Mouse (Mus musculus): Measurements from ENCODE around the gene As3mt. TPM values are rescaled to one million over a fixed set of nuclear protein-coding genes. Genes with fewer than 3 reads are reported as not detected.
"Not testable (repeated sequence)": the region's sequence is repeated elsewhere in the genome, so short reads cannot be mapped to it uniquely, and the experiment has no call there.

Gene As3mt
- polyA plus RNA-seq, 1 experiment from 2014 or later: 31.8 TPM

DNA sequence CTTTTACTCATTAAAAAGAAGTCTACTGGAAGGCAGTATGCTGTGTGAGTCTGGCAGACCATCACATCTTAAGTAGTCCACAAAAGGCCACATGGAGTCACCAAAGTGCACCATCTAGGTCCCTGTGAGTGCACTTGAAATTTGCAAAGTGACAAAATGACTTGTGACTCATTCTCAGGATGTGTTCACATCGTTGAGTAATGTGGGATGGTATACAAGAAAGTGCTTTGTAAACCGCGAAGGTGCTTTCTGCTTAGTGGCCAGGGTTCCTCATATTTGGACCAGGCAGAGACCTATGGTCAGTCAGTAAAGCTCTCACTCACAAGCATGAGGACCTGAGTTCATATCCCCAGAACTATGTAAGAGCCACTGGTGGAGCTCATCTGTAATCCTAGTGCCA lies 40.5 kb downstream of the As3mt start:
- DNase-seq (ENCODE audit: low spot score): no peak

DNA sequence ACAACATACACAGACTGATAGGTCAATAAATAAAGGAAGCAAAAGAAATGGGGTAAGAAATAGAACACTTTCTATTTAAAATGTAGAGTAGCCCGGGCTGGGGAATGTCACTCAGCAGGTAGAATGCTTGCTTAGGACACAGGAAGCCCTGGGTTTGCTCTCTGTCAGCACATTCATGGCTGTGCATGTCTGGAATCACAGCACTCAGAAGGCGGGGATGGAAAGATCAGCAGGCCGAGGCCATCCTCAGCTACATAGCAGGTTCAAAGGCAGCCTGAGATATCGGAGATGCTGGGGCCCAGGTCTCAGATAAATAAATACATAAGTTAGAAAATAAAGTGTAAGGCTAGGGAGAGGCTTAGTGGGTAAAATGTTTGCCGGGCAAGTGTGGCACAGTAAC lies 45.0 kb downstream of the As3mt start:
- DNase-seq (ENCODE audit: low spot score): no peak

DNA sequence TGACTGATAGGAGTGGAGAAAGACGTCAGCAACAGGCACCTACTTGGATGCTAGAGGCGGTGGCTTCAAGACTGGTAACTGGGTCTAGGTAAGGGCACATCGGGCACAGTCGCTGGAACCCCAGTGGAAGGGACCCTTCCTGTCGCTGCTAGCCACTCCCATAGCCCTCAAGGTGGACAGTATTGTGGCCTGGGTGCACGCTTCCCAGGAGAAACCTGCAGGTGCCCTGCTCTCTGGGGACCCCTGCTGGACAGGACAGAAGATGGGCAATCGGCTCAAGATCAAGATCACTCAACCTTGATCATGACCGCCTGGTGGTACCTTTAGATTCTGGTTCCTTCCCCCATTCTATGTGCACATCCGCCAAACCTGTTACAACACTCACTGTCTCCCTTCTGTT lies 47.8 kb downstream of the As3mt start:
- no peak for DNase-seq (ENCODE audit: low spot score)

DNA sequence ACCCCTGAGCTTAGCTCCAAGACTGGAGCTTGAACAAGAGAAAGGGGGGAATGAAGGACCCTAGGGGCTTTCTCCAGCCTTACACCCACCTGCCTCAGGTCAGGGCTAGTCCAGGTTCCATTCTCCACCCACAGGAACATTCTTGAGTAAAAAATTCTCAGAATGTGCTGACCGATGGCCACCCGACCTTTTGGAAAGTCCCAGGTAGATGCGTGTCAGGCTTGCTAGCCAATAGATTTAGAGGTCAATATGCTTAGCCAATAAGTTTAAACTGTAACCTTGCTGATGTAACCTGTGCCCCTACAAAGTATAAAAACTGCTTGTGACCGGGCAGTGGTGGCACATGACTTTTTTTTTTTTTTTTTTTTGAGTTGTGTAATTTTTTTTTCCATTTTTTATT lies 49.0 kb downstream of the As3mt start:
- DNase-seq (ENCODE audit: low spot score): no peak

DNA sequence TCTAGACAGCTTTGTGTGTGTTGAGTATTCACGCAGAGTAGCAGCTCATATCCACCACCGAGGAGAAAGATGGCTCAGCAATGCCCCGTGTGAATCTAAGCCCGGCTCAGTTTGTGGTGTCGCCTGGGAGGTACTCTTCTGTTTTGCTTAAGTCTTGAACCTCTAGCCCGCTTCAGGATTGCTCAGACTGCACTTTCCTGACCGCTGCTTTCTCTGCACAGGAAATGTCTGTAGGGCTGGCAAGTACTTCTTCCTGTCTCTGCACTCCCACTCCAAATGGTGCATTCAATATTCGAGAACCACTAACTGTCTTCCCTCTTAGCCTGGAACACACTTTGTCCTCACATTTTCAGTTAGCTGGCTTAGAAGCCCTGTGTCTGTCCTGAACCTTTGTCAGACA lies 51.8 kb downstream of the As3mt start:
- peak; percentile 41 for DNase-seq (ENCODE audit: low spot score)

DNA sequence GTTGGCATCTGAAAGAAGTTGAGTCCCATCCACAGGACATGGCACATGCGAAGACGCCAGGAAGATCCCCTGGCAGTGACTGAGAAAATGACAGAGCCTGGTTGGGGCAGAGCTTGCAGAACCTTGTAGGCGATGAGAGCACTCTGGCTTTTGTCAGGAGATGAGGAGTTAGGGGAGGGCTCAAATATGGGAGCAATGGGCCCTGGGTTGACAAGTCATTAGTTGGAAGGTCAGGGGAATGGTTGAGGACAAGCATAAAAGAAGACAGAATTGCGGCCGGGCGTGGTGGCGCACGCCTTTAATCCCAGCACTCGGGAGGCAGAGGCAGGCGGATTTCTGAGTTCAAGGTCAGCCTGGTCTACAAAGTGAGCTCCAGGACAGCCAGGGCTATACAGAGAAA lies 52.7 kb downstream of the As3mt start:
- DNase-seq (ENCODE audit: low spot score): not testable (repeated sequence)

DNA sequence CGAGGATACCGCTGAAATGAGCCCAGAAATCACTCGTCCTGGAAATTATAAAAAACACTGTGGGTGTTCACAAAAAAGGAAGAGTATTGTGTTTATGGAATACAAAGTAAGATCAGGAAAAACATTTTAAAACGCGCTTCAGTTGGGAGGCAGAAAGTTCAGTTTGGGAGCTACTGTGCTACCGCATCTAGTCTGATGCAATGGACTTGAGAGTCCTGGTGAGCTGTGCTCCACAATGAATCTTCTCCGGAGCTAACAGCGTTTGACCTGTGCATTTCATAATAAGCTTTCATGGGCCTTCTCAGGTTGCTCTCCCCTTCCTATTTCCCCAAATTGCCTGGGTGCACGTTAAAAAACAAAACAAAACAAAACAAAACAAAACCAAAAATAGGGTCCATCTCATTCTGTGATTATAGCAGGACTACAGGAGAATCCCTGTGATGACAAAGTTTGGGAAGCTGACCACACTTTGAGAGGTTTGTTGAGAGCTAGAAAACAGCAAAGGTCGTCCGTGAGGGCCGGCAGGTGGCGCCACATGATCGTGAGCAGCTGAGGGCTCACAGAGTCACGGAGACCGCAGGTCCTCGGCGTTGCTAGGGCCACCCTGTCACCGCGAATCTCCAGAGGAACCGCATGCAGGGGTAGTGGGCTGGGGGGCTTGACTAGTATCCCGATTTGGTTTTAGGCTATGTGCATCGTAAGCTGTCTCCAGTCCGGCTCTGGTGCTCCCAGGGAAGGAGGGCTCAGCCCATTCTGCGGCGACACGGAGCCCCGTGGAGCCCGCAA lies 53.3 kb downstream of the As3mt start:
- DNase-seq (ENCODE audit: low spot score): peak; percentile 85

DNA sequence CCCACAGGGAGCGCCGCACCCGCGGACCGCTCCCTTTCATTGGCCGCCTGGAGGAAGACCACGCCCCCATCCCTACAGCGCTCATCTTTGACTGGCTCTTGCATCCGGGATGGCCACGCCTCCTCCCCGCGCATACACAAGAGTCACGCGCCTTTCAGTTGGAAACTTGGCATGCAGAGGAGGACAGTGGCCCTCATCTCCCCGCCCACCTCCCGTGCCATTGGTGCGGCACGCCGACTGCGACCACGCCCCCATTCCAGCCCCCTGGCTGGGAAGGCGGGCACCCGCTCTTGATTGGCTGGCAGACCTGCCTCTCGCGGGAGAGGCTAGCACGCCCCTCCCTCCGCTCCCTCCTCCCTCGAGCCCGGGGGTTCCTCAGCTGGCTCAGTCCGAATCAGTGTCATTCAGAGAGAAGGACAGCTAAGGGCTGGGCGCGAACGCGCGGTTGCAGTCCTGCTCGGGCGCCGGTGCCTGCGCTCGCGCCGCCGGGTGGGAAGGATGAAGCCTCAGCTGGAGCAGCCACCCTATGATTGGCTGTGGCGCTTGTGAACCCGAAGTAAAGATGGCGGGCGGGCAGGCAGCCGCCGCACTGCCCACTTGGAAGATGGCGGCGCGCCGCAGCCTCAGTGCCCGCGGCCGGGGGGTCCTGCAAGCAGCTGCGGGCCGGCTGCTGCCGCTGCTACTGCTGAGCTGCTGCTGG lies 54.1 kb downstream of the As3mt start, which contains the start of gene Cnnm2:
Gene Cnnm2, plus strand, starts transcription at position 350 of the 700 bp plus-strand sequence.
- DNase-seq (ENCODE audit: low spot score): peak; percentile 100

DNA sequence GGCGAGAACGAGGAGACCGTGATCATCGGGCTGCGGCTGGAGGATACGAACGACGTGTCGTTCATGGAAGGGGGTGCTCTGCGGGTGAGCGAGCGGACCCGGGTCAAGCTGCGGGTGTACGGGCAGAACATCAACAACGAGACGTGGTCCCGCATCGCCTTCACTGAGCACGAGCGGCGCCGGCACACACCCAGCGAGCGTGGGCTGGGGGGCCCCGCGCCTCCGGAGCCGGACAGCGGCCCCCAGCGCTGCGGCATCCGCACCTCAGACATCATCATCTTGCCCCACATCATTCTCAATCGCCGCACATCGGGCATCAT lies 54.7 kb downstream of the As3mt start:
- DNase-seq (ENCODE audit: low spot score): peak; percentile 39

DNA sequence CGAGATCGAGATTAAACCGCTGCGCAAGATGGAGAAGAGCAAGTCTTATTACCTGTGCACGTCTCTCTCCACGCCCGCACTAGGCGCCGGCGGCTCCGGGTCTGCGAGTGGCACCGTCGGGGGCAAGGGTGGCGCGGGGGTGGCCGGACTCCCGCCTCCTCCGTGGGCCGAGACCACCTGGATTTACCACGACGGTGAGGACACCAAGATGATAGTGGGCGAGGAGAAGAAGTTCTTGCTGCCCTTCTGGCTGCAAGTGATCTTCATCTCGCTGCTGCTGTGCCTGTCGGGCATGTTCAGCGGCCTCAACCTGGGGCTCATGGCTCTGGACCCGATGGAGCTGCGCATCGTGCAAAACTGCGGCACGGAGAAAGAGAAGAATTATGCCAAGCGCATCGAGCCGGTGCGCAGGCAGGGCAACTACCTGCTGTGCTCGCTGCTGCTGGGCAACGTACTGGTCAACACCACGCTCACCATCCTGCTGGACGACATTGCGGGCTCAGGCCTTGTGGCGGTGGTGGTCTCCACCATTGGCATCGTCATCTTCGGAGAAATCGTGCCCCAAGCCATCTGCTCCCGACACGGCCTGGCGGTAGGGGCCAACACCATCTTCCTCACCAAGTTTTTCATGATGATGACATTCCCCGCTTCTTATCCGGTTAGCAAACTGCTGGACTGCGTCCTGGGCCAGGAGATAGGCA lies 55.2 kb downstream of the As3mt start:
- peak; percentile 17 for DNase-seq (ENCODE audit: low spot score)

DNA sequence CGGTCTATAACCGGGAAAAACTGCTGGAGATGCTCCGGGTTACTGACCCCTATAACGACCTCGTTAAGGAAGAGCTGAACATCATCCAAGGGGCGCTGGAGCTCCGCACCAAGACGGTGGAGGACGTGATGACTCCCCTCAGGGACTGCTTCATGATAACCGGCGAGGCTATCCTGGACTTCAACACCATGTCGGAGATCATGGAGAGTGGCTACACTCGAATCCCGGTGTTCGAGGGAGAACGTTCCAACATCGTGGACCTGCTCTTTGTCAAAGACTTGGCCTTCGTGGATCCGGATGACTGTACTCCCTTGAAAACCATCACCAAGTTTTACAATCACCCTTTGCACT lies 55.7 kb downstream of the As3mt start:
- DNase-seq (ENCODE audit: low spot score): peak; percentile 12

DNA sequence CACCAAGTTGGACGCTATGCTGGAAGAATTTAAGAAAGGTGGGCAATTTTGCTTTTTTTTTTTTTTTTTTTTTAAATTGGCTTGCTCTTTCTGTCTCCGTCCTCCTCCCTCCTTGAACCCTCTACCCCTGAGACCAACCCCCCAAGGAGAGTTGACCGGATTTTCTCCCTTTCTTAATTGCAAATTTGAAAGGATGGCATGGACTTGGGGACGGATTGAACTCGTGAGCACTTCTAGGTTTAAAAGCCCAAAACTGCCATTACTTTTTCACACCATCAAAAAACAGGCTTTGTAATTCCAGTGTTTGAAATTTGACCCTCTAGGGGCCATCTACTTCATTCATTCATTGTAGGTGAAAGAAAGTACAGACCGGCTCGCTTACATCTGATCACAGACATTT lies 56.1 kb downstream of the As3mt start:
- DNase-seq (ENCODE audit: low spot score): no peak

DNA sequence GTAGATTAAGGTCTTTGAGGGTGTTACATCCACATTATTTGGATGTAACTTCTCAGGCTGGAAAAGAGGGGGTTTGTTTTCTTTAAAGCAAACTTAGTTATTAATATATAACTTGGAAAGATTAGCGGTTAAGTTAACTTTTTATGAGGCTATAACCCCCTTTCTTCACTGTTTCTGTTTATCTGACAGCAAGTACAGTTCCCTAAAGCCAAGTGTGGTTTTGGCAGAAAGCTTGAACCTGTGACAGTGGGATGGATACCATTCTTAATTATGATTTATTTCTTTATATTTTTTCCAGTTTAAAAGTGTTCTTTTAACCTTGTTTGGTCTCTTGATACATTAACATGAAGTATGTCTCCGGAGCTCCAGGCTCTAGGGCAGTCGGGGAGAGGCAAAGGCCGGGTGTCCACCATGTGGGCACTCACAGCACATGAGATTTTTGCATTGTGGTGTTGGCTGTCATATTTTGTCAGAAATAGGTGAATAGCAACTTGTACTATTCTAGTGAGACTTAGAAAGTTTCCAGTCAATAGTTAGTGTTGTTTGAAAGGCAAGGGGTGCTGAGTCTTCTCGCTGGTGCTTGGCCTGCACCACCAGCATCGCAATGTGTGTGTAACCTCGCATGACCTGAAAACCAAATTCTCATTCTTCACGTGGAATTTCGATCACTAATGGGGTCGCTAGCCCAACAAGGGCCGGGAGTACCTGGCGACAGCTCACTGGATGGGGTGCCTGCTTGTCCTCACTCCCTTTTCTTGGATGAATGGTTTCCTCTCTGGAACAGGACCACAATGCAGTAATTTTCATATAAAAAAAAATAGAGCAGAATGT lies 56.9 kb downstream of the As3mt start:
- DNase-seq (ENCODE audit: low spot score): no peak

DNA sequence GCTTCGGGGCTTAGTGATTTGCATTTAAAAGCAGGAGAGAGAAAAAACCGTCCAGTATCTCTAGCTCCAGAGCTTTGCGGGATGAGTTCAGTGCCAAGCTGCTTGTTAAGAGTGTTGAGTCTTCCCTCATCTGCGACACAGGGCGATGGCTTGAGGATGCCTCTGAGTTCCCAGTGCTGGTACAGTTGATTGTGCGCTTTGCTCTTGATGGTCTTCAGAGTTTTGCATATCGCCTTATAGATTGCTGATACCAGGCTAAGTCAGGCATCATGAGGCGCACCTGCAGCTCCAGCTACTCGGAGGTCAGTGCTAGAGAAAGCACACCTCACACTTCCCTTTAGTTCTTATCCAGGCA lies 57.5 kb downstream of the As3mt start:
- DNase-seq (ENCODE audit: low spot score): no peak

DNA sequence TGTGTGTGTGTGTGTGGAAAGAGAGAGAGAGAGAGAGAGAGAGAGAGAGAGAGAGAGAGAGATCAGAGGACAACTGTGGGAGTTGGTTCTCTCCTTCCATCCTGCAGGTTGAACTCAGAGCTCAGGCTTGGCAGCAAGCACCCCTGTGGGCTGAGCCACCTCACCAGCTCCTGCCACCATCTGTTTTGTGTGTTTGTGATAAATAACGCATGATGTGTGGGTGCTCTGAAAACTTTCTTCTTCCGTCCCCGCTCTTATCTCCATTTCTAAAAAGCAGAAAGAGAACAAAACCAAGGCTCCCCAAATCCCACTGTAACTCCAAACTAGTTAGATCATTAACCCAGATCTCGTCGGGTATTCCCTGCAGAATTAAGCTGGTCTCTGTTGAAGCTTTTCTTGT lies 58.9 kb downstream of the As3mt start:
- no peak for DNase-seq (ENCODE audit: low spot score)

DNA sequence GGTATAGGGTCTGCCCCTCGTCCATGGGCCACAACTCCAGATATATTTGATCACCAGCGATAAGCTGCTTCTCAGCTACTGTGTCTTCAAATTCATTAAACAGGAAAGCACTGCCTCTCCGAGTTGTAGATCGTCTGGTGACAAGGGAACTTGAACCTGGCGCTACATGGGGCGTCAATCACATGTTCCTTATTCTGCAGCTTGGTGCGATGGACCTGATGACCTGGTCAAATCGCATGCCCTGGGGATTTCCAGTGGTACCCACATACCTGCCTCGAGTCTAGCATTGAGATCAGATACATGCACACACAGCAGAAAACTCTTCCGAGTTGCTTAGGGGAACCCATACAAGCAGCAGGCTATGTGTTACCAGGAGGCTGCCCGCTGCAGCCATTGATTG lies 62.5 kb downstream of the As3mt start:
- DNase-seq (ENCODE audit: low spot score): no peak

DNA sequence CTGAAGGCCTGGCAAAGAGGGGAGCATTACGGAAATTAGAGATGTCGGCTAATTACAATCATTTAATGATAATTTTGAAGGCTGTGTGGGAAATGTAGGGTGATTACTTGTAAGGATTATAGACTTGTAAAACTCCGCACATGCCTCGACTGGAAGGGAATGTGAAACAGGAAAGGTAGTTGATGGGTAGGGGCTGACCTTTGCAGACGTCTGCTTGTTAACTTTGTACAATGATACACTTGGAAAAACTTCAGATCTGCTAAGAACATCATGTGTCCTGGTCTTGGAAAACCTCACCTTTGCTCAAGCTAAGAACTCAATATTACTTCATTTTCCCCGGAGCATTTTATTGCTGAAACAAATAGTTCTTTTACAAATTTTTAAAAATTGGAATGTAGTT lies 64.5 kb downstream of the As3mt start:
- no peak for DNase-seq (ENCODE audit: low spot score)

DNA sequence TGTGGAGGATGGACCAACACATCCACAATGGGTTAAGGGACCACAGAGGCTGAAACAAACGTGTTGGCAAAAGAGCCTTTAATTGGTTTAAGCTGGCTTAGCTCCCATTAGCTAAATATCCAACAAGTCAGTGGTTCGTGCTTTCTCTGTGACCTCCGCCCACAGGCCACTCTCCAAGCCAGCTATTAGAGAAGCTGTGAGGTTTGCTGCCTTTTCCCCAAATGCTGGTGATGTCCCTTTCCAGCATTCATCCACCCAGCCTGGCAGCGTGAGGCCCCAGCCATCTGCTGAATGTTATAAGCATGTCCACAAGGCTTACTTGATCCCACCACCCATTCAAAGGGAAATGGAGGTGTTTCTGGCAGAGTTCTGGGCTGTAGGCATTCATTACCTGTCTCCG lies 69.1 kb downstream of the As3mt start:
- no peak for DNase-seq (ENCODE audit: low spot score)

DNA sequence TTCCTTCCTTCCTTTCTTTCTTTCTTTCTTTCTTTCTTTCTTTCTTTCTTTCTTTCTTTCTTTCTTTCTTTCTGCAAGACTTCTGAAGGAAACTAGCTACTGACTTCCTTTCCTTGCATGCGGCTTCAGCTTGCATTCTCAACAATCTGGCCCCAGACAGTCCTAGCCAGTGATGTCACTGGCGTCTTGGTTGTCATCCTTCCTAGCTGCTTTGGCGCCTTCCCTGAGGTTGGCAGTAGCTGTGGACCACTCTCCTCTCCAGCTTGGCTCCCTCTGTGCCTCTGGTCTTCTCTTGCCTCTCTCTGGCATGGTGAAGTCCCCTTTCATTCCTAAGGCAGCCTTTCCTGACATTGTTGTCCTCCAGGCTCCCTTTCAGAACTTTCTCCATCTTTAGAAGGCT lies 69.6 kb downstream of the As3mt start:
- no peak for DNase-seq (ENCODE audit: low spot score)

DNA sequence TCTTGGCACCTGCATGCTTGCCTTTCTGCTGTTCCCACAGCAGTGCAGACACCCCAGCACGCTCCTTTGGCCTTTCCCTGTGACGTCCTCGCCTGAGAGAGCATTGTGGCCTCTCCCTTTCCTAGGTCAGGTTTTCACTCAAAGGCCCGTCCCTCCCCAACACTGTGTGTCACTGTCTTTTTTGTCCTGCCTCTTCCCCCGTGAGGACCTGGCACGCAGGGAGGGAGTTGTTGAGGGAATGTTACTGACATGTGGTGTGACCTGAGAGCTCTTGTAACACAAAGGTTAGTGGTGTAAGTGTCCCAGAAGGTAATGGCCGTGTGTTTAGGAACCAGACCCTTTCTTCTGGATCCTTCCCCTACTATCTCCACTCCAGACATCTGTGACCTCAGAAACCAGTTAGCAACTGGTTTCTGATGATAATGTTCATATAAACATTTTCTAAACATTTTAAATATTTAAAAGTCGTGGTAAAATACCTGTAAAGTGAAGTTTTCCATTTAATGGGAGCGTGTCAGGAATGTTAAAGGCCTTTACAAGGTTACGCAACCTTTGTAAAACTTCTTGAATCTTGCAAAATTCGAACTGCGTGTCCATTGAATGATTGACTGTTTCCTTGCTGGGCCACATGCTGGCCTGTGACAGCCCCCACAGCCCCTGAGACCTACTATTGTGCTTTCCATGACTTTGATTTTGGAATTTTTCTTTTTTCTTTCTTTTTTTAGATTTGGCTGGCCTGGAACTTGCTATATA lies 70.8 kb downstream of the As3mt start:
- DNase-seq (ENCODE audit: low spot score): no peak

DNA sequence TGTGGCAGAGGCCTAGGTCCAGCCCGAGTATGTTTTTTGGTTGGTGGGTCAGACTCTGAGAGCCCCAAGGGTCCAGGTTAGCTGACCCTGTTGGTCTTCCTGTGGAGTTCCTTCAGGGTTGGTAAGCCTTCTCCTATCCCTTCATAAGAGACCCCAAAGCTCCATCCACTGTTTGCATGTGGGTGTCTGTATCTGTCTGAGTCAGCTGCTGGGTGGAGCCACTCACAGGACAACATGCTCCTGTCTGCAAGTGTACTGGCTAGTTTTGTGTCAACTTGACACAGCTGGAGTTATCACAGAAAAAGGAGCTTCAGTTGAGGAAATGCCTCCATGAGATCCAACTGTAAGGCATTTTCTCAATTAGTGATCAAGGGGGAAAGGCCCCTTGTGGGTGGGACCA lies 71.9 kb downstream of the As3mt start:
- DNase-seq (ENCODE audit: low spot score): not testable (repeated sequence)
